Mouse (Mus musculus): ENCODE results near the gene Por. TPM values are rescaled to one million over a fixed set of nuclear protein-coding genes. Genes with fewer than 3 reads are reported as not detected.

The Por gene
- total and polyA plus RNA-seq, 2 experiments from 2014 or later: 44.9 to 71.7 TPM

DNA sequence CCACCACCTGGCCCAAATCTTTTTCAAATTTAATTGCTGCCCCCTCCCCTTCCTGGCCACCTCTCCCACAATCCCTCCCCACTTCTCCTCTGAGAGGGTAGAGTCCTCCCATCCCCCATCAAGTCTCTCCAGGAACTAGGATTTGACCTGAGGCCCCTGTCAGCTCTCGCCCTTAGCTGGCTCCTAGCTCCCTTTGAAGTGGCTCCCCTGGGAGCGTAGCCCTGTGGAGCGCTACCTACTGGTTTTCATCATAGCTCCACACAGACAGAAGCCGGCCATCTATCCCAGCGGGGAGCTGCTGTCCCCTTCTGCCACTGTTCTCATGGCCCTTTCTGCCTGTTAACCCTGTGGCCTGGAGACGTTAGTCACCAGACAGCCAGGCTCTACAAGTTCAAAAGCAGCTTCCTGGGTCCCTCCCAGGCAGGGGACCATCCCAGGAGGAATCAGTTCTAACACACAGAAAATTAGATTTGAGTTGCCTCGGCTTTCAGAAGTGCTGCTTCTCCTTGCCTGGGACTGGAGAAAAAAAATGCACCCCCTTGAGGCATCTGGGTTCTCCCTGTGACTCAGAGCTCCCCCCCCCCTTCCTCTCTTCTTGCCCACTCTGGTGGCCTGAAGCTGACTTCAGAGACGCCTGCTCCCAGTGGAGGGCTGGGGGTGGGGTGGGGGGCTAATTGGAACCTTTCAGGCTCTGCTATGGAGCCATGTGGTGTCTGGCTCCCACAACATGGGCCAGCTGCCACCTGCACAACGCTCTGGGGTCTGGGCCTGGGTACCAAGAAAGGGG, 54.9 kb downstream of the Por start:
- H3K4me2 ChIP-seq (ENCODE audit: low read depth, low read length): 0 out of 2 replicates have a peak overlapping the region, but pooled peaks have one; percentile 17
- no peak overlapping the region for H3K4me3 ChIP-seq (ENCODE audit: low read depth, low read length)
- H3K4me1 ChIP-seq (ENCODE audit: control insufficient read depth, insufficient read depth): peaks cover 51% of the 10 kb centered on the region
- no peak overlapping the region for H3K9ac ChIP-seq (replicated peaks; ENCODE audit: low read depth, low read length)
- no peaks in the 10 kb centered on the region for H3K9me3 ChIP-seq (replicated peaks; ENCODE audit: control insufficient read depth, low read length)
- DNase-seq (ENCODE audit: low spot score): no peak
- no peak for ATAC-seq (ENCODE audit: insufficient read depth, low read depth)
- H3K27me3 ChIP-seq (ENCODE audit: control insufficient read depth, insufficient read depth, low read length): no peaks in the 10 kb centered on the region
- no peak overlapping the region for H3K27ac ChIP-seq (ENCODE audit: low read depth)
- 37% methylated on average over 9 of the region's 9 CpGs for WGBS
- H3K36me3 ChIP-seq (replicated peaks; ENCODE audit: control insufficient read depth, insufficient read depth, low read length): peaks cover 15% of the 10 kb centered on the region
- no peak for TF ChIP-seq CTCF (IDR thresholded peaks at IDR 0.05; ENCODE audit: low read depth)
- TF ChIP-seq EP300 (IDR thresholded peaks at IDR 0.05; ENCODE audit: low read depth): no peak

DNA sequence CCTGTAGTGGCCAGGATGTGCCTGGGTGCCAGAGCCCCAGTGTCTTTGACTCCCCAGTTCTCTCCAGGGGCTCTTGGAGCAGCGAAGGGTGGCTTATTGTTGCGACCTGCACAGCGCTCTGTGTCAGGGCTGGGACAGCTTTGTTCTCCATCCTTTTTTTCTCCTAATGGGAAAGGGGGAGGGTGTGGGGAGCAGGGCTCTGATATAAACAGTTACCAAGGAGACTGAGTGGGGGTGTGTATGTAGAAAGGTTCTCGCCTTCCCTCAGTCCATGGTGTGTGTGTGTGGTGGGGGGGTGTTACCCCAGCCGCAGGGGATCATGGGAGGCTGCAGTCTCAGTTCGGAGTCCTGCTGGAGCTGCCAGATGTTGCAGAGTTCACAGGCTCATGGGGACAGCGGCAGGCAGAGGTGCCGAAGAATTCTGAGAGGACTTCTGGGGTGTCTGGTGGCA, 55.6 kb downstream of the Por start:
- H3K36me3 ChIP-seq (replicated peaks; ENCODE audit: control insufficient read depth, insufficient read depth, low read length): peaks cover 22% of the 10 kb centered on the region
- 47% methylated on average over 8 of the region's 8 CpGs for WGBS
- H3K4me2 ChIP-seq (ENCODE audit: low read depth, low read length): peak overlapping the region; percentile 17; the same call in 1 of the 2 replicates
- DNase-seq (ENCODE audit: low spot score): peak; percentile 32
- no peaks in the 10 kb centered on the region for H3K9me3 ChIP-seq (replicated peaks; ENCODE audit: control insufficient read depth, low read length)
- H3K4me3 ChIP-seq (ENCODE audit: low read depth, low read length): no peak overlapping the region; the same call in 1 of the 2 replicates
- no peaks in the 10 kb centered on the region for H3K27me3 ChIP-seq (ENCODE audit: control insufficient read depth, insufficient read depth, low read length)
- peaks cover 46% of the 10 kb centered on the region for H3K4me1 ChIP-seq (ENCODE audit: control insufficient read depth, insufficient read depth)
- H3K27ac ChIP-seq (ENCODE audit: low read depth): no peak overlapping the region; the same call in 1 of the 2 replicates
- peak; percentile 45 for ATAC-seq (ENCODE audit: insufficient read depth, low read depth)
- H3K9ac ChIP-seq (replicated peaks; ENCODE audit: low read depth, low read length): no peak overlapping the region
- TF ChIP-seq EP300 (IDR thresholded peaks at IDR 0.05; ENCODE audit: low read depth) (no peak), CTCF (IDR thresholded peaks at IDR 0.05; ENCODE audit: low read depth) (no peak)

DNA sequence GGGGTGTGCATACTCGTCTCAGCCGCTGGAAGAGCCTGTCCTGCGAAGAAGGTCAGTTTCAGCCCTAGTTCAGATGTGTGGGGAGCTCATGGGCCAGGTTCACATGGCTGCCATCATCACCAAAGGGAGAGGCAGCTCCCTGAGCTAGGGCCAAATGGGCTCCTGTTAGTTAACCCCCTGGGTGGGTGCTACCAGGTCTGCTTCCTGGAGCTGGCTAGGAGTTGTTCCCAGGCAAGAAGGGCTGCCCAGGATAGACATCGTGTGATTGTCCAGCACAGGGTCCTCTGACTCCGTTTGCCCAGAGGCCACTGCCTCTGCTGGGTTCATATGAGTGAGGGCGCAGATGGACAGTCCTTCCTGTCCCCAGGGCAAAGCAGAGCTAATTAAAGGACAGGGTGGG, 56.2 kb downstream of the Por start:
- peaks cover 27% of the 10 kb centered on the region for H3K36me3 ChIP-seq (replicated peaks; ENCODE audit: control insufficient read depth, insufficient read depth, low read length)
- H3K9me3 ChIP-seq (replicated peaks; ENCODE audit: control insufficient read depth, low read length): no peaks in the 10 kb centered on the region
- DNase-seq (ENCODE audit: low spot score) (no peak), ATAC-seq (ENCODE audit: insufficient read depth, low read depth) (no peak)
- H3K4me3 ChIP-seq (ENCODE audit: low read depth, low read length): no peak overlapping the region
- H3K27me3 ChIP-seq (ENCODE audit: control insufficient read depth, insufficient read depth, low read length): no peaks in the 10 kb centered on the region
- no peak for TF ChIP-seq CTCF (IDR thresholded peaks at IDR 0.05; ENCODE audit: low read depth)
- TF ChIP-seq EP300 (IDR thresholded peaks at IDR 0.05; ENCODE audit: low read depth): no peak
- H3K4me1 ChIP-seq (ENCODE audit: control insufficient read depth, insufficient read depth): peaks cover 46% of the 10 kb centered on the region
- peak overlapping the region; percentile 17; the same call in 1 of the 2 replicates for H3K4me2 ChIP-seq (ENCODE audit: low read depth, low read length)
- no peak overlapping the region for H3K27ac ChIP-seq (ENCODE audit: low read depth)
- 53% methylated on average over 6 of the region's 6 CpGs for WGBS
- no peak overlapping the region for H3K9ac ChIP-seq (replicated peaks; ENCODE audit: low read depth, low read length)

DNA sequence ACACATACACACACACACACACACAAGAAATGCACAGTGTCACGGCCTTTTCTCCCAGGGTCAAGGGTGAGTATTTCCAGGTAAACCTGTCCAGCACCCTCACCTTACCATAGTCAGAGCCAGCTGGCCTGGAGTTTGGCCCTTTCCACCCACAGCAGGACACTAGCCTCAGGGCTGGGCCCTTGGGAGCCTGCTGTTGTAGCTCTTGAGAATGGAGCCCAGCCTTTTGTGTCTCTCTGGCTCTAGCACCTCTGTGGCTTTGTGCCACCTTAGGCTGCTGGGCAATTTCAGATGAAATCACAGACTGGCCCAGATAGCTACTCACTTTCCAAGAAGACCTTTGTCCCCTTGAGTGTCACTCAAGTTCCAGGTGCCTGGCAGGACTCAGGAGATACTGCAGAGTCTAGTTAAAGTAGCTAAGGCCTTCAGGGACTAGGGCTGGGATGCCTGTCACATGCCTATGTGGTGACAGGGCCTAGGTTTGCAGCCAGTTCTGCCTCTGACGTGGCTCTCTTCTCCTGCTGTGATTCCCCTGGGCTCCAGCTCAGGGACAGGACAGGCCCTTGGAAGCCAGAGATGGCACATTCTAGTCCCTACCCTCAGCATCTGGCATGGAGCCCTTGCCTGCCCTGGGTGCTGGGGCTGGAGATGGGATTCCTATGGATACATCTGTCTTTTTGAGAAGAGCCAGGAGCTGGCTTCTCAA, 57.0 kb downstream of the Por start:
- 52% methylated on average over 2 of the region's 2 CpGs for WGBS
- Histone ChIP-seq H3K9ac (replicated peaks; ENCODE audit: low read depth, low read length) (0 out of 2 replicates have a peak overlapping the region, but pooled peaks have one; percentile 7), H3K4me3 (ENCODE audit: low read depth, low read length) (no peak overlapping the region), H3K27me3 (ENCODE audit: control insufficient read depth, insufficient read depth, low read length) (no peaks in the 10 kb centered on the region), H3K4me2 (ENCODE audit: low read depth, low read length) (0 out of 2 replicates have a peak overlapping the region, but pooled peaks have one; percentile 2), H3K4me1 (ENCODE audit: control insufficient read depth, insufficient read depth) (peaks cover 46% of the 10 kb centered on the region), H3K36me3 (replicated peaks; ENCODE audit: control insufficient read depth, insufficient read depth, low read length) (peaks cover 36% of the 10 kb centered on the region), H3K9me3 (replicated peaks; ENCODE audit: control insufficient read depth, low read length) (no peaks in the 10 kb centered on the region), H3K27ac (ENCODE audit: low read depth) (peak overlapping the region; percentile 84)
- DNase-seq (ENCODE audit: low spot score): peak; percentile 81
- peak; percentile 85 for ATAC-seq (ENCODE audit: insufficient read depth, low read depth)
- 0 out of 2 replicates have a peak, but pooled peaks have one; percentile 30 for TF ChIP-seq EP300 (IDR thresholded peaks at IDR 0.05; ENCODE audit: low read depth)
- no peak for TF ChIP-seq CTCF (IDR thresholded peaks at IDR 0.05; ENCODE audit: low read depth)

DNA sequence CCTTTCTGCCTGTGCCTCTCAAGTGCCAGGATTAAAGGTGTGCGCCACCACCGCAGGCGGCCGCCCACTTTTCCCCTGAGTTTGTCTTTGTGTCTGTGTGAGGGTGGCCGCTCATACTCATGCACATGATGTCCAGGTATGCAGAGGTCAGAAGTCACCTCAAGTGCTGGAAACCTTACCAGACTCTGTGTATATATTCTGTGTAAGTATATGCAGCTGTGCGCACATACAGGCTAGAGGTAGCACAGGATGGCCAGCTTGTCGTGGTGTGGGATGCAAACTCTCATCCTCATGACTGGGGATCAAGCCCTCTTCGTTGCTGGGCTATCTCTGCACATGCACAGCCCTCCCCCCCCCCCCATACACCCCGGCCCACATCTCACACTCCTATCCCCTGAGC, 58.0 kb downstream of the Por start:
- 0 out of 2 replicates have a peak overlapping the region, but pooled peaks have one; percentile 84 for H3K27ac ChIP-seq (ENCODE audit: low read depth)
- 92% methylated on average over 9 of the region's 9 CpGs for WGBS
- no peak for ATAC-seq (ENCODE audit: insufficient read depth, low read depth)

More for the DNA sequence above, 58.0 kb downstream of the Por start:
- H3K36me3 ChIP-seq (replicated peaks; ENCODE audit: control insufficient read depth, insufficient read depth, low read length): peaks cover 46% of the 10 kb centered on the region
- H3K4me1 ChIP-seq (ENCODE audit: control insufficient read depth, insufficient read depth): peaks cover 35% of the 10 kb centered on the region
- no peak overlapping the region for H3K4me3 ChIP-seq (ENCODE audit: low read depth, low read length)
- no peaks in the 10 kb centered on the region for H3K9me3 ChIP-seq (replicated peaks; ENCODE audit: control insufficient read depth, low read length)
- DNase-seq (ENCODE audit: low spot score): no peak
- H3K9ac ChIP-seq (replicated peaks; ENCODE audit: low read depth, low read length): no peak overlapping the region
- H3K27me3 ChIP-seq (ENCODE audit: control insufficient read depth, insufficient read depth, low read length): no peaks in the 10 kb centered on the region
- no peak overlapping the region for H3K4me2 ChIP-seq (ENCODE audit: low read depth, low read length)
- TF ChIP-seq CTCF (IDR thresholded peaks at IDR 0.05; ENCODE audit: low read depth) (no peak), EP300 (IDR thresholded peaks at IDR 0.05; ENCODE audit: low read depth) (no peak)

Data from heart, postnatal 0 days (tissue).